Mouse (Mus musculus) common myeloid progenitor, adult 5-6 weeks (primary cell): Measurements from ENCODE around the gene Acad8. TPM values are rescaled to one million over a fixed set of nuclear protein-coding genes. Genes with fewer than 3 reads are reported as not detected.

Experiments
- ATAC-seq: replicated peaks from 2 replicates; pipeline ENCODE4 v1.8.0; 2016; ENCODE audit warnings: low read depth, mild to moderate bottlenecking, moderate TSS enrichment, inconsistent platforms; ENCODE audit not compliant: poor library complexity, severe bottlenecking
- total RNA-seq: library from RNA; stranded (forward); fragments of 200-1000, 187-1606 nt; gene quantifications from 2 replicates; pipeline ENCODE4 v1.2.3, GENCODE M21; 2017

The Acad8 gene
- total RNA-seq, 1 experiment from 2014 or later: 9.4 TPM

GRCm38 (mm10) chr9:26985668-26986277, 13.6 kb downstream of the Acad8 start:
- ATAC-seq: no peak

GRCm38 (mm10) chr9:26985090-26985613, 14.2 kb downstream of the Acad8 start:
- no peak for ATAC-seq

GRCm38 (mm10) chr9:26978776-26979175, 20.6 kb downstream of the Acad8 start:
- no peak for ATAC-seq

DNA sequence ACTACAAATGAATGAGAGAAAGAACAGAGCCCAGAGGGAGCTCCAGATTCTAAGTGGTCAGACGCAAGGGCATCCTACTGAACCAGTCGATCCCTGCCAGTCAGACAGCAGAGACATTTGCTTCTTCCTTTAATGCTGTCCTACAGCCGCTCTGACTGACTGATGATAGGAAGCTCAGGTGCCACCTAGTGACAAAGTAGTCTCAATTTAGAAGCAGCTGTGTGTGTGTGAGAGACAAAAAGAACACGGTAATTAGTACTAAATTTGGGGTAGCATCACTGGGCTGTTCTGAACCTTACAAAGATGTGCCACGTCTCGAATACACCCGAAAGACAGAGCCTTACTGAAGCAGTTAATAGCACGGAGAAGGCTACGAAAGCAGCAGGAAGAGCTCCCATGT, 21.6 kb downstream of the Acad8 start:
- ATAC-seq: no peak

- ATAC-seq: no peak
These were observed 51.6 kb downstream of the Acad8 start for GRCm38 (mm10) chr9:26947790-26948189.

DNA sequence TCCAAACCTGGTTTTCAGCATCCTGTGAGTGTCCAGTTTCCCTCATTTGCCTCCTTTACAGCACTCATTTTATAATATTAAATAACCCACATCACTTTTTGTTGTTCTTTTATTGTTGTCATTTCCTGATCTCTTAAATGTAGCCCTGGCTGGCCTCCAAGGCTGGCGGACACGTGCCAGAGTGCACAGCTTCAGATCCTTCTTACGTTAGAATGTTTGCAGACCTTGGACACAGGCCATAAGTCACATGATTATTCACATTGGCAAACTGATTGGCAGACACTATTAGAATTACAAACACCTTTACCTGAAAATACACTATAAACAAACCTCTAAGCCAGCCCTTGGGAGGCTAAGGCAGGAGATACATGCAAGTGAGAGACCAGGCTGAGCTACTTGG, 75.2 kb downstream of the Acad8 start:
- ATAC-seq: no peak

Other genes with a start within 250 kb of the Acad8 start
- 0.39 TPM in 1 of 2 replicates, not detected in the other for gene Glb1l2, start 193.1 kb downstream of the Acad8 start, total RNA-seq
- gene Glb1l3, start 138.7 kb downstream of the Acad8 start, total RNA-seq: not detected in 2 replicates
- gene Gm1110, start 76.5 kb downstream of the Acad8 start, total RNA-seq: not detected in 2 replicates
- 63.2 and 110 TPM in 2 replicates for gene Thyn1, start 144 bp upstream of the Acad8 start, total RNA-seq
- 29.3 and 37.8 TPM in 2 replicates for gene Vps26b, start 30.5 kb upstream of the Acad8 start, total RNA-seq
- gene Ncapd3, start 30.6 kb upstream of the Acad8 start, total RNA-seq: 52.3 and 64.8 TPM in 2 replicates
- gene Jam3, start 155.9 kb upstream of the Acad8 start, total RNA-seq: 0.14 TPM in 1 of 2 replicates, not detected in the other